Mouse (Mus musculus) olfactory bulb, adult 2 months (tissue): ENCODE results near the gene Ssh3.

ENCODE experiments used
- CTCF ChIP-seq: fragments of 200-500 bp; IDR thresholded peaks from 2 replicates; pipeline ENCODE4 v1.5.1; 2012; ENCODE audit warnings: low read depth, mild to moderate bottlenecking, low read length, moderate library complexity; ENCODE audit not compliant: insufficient read depth
- POLR2A ChIP-seq: fragments of 200-500 bp; IDR thresholded peaks from 2 replicates; pipeline ENCODE4 v1.6.1; 2012; ENCODE audit warnings: mild to moderate bottlenecking, low read depth, low read length, moderate library complexity; ENCODE audit not compliant: insufficient read depth

- no peak for TF ChIP-seq POLR2A
- no peak for TF ChIP-seq CTCF
These were observed 28.9 kb upstream of the Ssh3 start for GRCm38 (mm10) chr19:4297851-4298250.
